Mouse (Mus musculus) G1E (cell line): ENCODE data around the gene Rimkla.

Experiments
- CTCF ChIP-seq: IDR thresholded peaks from 2 replicates; pipeline ENCODE4 v1.5.1; 2012; ENCODE audit warnings: low read depth, low read length, inconsistent platforms, mixed read lengths
- GATA1 ChIP-seq: IDR thresholded peaks from 2 replicates; pipeline ENCODE4 v1.6.1; 2012; ENCODE audit warnings: borderline replicate concordance, low read length, inconsistent platforms, mixed read lengths
- GATA2 ChIP-seq: IDR thresholded peaks from 2 replicates; pipeline ENCODE4 v1.6.1; 2012; ENCODE audit warnings: low read depth, low read length, inconsistent platforms, borderline replicate concordance
- POLR2AphosphoS5 ChIP-seq: IDR thresholded peaks from 2 replicates; pipeline ENCODE4 v1.6.1; 2012; ENCODE audit warnings: low read depth, low read length, inconsistent platforms; ENCODE audit not compliant: insufficient replicate concordance
- TAL1 ChIP-seq: conservative IDR thresholded peaks from 2 replicates; pipeline ENCODE4 v1.6.1; 2012; ENCODE audit warnings: low read depth, low read length, inconsistent platforms, mixed read lengths

DNA sequence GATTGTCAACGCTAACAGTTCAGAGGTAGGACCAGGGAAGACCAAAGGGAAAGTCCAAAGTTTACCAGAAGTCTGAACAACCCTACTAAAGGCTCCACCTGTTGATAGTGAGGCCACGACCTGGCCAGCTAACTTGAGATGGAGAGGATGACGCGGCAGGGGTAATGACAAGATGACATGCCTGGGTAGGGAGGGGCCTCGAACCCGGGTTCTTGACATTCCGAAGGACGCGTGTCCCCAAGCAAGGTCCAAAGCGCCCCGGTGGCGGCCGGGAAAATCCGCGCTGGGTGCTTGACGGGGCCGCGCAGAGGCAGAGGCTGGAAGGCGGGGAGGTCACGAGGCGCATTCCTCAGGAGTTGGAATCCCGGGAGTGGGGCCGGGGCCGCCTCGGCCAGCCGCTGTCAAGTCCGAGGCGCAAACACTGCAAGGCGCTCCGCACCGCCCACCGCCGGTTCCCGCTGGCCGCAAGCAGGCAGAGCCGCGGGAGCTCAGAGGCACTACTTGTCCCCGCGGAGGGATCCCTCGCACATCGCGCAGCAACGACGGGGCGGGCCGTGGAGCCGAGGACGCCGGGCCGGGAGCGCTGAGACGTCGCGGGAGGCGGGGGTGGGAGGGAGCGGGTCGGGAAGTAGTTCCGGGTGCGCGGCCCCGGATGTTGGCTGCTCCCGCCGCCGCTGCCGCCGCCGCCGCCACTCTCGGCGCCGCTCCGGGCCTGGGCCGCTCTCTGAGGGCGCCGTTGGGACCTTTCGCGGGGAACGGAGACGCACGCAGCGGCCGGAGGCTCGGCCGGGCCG is 46.8 kb upstream of the Rimkla start, which contains the start of gene Frg2f1:
- no peak for TF ChIP-seq CTCF
- no peak for TF ChIP-seq GATA2
- TF ChIP-seq GATA1 = no peak
- TF ChIP-seq POLR2AphosphoS5 = no peak
- TF ChIP-seq TAL1 = no peak
